Mouse (Mus musculus) forelimb bud, embryonic 11.5 days (tissue): ENCODE results near the gene D630039A03Rik.

ENCODE experiments used
- DNase-seq: peaks from one replicate; pipeline ENCODE4 v3.0.0-alpha.2; 2012; ENCODE audit warnings: low read depth, low spot score

Gene D630039A03Rik

DNA sequence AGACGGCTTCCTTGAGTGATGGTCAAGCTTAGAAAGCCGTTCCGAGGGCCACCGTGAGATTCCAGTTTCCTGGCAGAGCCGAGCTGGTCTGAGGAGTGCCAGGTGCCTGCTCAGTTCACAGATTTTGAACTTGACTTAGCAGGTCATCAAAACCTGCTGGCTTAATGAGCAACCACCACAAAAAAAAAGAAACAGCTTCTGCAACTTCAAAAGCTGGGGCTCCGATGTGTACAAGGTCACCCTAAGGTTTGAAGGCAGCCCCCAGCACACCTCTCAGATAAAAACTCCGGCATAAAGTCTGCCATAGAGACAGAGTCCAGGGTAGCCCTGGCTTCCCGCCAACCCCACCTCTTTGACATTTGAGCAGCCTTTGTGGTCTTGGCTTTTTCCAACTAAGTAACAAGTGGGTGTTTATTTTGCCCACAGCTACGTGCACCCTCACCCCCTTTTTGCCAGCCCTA lies at the start of gene D630039A03Rik:
Gene D630039A03Rik, minus strand, starts transcription at position 97 of the 461 bp plus-strand sequence.
- DNase-seq = no peak

DNA sequence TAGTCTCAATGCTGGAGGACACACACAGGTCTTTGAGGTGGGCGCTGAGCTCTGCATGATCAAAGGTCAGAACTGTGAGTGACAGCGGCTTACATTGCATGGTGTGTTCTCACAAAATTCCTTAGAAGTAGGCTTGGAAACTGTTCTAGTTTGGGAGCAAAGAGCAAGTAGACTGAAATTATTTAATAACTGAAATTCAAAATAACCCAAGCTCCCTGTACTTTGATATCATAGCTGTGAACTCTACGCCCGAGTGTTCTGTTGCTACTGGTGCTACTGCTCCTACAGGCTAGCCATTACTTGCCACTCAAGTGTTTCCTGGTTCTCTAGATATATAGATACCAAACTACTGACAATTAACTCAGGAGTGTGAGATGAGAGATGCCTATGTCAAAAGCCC lies 49.4 kb upstream of the D630039A03Rik start:
- no peak for DNase-seq

GRCm38 (mm10) chr4:57964143-57964542 lies 48.0 kb upstream of the D630039A03Rik start:
- DNase-seq = no peak

DNA sequence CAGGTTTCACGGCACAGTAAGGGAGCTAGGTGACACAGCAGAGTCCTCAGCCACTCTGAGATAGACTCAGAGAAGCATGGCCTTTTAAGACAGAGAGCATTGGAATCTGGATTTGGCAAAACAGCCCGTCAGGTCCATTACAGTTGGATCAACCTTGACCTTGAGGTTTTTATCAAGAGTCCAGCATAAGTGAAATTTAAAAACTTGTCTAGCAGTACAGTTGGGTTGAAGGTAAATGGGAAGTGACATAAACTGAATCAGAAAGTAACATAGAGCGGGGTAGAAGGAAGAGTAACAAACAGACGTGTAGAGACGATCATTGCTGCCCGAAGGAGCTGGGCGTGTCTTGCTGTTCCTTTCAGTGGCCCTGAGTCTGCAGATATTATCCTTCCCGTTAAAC lies 43.0 kb upstream of the D630039A03Rik start:
- no peak for DNase-seq

DNA sequence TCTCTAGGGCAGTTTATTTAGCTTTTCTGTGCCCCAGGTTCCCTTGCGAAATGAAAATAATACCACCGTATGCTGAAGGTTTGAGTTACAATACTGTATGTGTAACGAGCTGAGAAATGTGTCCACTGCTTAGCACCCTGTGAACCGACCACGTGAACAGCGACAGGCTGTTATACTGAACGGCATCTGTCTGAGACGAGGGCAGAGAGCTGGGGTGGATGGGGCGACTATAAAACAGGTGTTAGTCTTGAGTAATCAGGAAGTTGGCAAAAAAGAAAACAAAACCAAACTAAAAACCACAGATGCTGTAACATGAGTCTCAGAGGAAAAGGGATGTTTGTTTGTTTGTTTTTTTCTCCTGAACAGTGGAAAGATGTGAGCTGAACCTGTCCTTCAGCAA lies 42.0 kb upstream of the D630039A03Rik start:
- no peak for DNase-seq

- DNase-seq = no peak
Measured at GRCm38 (mm10) chr4:57957200-57958085, 41.3 kb upstream of the D630039A03Rik start.

GRCm38 (mm10) chr4:57956029-57956960 lies 40.2 kb upstream of the D630039A03Rik start, which contains the start of gene Txn1:
Gene Txn1 (minus strand): TSS chr4:57956411.
- DNase-seq = peak; percentile 97

DNA sequence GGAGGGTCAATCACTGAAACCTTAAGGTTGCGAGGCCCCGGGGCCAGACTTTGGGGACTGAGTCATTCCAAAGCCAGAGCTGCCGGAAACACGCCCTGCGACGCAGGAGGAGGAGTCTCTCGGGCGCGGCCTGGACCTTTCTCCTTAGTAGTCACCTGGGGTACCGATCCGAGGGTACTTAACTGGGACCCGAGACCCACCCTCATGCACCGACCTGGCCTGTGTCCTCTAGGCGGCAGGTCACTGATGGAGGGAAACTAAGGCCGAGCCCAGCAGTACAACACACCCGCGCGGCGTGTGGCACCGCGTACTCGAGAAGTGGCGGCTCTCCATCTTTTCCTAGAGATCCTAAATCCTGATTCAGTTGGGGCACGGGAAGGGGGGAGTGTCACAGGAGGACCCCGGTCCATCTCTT lies 39.5 kb upstream of the D630039A03Rik start:
- DNase-seq = peak; percentile 59

DNA sequence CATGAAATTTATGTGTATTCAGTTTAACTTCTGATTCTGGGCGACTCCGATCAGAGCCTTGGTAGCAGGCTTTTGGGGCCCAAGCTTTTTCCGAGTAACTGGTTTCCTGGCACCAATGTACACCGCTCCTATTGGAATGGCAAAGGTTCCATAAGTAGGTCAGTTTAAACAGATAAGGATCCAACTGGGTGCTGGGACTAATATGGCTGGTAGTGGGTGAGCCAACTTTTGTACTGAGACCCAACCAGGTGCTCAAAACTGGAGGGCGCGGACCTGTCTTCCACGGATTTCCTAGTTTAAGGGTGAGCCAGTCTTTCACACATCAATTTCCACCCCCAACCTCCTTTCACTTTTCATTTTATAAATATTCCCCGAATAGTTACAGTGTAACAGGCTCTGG lies 38.9 kb upstream of the D630039A03Rik start:
- no peak for DNase-seq

DNA sequence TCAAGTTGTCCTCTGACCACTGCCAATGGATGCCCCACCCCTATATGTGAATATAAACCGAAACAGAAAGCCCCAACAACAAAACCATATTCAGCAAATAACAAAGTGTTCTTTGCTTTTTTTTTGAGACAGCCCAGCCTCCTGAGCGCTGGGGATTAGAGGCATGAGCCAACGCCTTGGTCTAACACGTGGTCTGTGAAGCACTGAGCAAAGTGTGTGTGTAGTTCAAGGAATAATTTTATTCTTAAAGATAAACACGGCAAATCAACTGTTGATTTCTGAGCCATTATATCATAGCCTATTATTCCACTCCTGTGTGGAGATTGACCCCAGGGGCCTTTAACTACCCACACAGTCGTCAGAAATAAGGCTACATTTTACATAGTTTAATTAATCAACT lies 38.5 kb upstream of the D630039A03Rik start:
- DNase-seq = no peak

GRCm38 (mm10) chr4:57953796-57954195 lies 37.7 kb upstream of the D630039A03Rik start:
- DNase-seq = no peak

DNA sequence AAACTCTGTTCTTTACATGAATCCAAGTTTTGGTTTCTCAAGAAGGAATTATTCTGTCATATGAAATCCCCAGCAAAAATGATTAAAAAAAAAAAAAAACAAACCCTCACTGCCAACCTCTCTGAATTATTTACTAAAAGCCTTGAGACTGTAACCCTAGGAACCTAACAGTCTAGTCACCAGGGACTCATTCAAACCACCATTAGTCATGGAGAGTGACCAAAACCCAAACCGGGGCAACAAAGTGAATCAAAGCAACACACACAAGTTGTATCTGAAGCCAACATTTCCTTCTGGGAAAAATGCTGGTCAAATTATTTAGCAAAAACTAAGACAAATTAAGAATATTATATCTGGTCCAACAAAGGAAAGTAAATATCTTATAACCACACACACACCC lies 36.8 kb upstream of the D630039A03Rik start:
- DNase-seq = no peak

- DNase-seq = no peak
Measured at GRCm38 (mm10) chr4:57952416-57952815, 36.3 kb upstream of the D630039A03Rik start.

DNA sequence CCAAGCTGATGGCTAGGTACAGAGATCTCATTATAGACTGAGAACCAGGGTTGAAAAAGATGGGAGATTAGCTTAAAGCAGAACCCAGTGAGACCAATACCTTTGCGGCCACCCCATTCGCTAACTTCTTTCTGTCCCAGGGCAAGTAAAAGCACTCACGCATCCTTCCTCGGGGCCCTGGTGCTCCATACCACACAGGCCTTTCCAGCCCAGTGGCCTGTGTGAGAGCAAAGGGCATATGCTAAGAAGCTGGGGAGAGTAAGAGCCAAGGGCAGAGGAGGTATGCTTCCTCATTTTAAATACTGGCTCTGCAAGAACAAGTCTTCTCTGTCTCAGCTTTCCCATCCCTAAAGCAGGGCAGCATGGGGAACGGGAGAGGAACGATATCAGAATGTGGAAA lies 33.8 kb upstream of the D630039A03Rik start:
- DNase-seq = no peak

- DNase-seq = no peak
Measured at GRCm38 (mm10) chr4:57947476-57947875, 31.4 kb upstream of the D630039A03Rik start.

DNA sequence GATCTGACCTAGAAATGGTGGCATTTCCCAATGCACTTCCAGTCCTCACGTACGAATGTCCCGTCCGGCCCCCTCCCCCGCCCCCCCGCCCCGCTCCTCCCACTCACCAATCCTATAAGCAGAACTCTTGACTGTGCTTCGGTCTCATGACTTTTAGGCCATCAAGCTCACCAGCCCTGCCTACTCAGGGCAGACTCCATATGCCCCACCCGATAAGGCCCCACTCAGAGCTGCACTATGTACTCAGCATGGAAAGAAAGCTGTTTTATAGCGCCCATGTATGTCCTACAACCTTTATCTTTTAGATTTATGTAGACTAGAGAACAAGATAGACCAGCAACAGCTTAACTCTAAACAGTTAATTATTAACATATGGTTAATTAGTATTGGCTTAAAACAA lies 30.9 kb upstream of the D630039A03Rik start:
- no peak for DNase-seq

DNA sequence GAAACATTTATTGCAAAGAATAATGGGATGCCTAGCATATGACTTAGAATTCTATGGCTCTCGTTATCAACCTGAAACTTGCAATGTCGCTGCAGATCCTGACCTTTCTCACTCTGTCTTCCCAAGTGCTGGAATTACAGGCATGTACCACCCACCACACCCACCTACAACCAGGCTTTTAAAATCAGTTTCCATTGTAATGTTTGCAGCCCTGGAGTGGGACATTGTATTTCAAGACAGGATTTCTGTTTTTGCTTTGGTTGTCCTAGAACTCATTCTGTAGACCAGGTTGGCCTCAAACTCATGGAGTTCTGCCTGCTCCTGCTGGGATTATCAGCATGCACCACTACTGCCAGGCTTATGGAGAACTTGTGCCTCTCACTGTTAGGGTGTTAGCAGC lies 26.8 kb upstream of the D630039A03Rik start:
- DNase-seq = no peak

DNA sequence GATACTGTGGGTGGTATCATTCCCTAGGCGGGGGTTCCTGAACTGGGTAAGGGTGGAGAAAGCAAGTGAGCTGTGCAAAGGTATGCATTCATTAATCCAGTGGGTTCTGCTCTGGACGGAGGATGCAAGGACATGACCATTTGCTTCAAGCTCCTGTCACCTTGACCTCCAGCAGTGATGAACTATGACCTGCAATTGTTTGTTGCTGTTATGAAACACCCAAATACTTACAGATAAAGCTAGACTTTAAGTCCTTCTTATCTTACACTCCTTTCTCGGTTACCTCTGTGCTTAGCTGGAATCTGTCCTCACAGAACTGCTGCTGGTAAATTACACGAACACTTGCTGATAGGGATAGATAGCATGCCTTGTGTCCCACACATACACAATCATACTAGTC lies 24.5 kb upstream of the D630039A03Rik start:
- no peak for DNase-seq

- no peak for DNase-seq
Measured at GRCm38 (mm10) chr4:57937292-57937691, 21.2 kb upstream of the D630039A03Rik start.

DNA sequence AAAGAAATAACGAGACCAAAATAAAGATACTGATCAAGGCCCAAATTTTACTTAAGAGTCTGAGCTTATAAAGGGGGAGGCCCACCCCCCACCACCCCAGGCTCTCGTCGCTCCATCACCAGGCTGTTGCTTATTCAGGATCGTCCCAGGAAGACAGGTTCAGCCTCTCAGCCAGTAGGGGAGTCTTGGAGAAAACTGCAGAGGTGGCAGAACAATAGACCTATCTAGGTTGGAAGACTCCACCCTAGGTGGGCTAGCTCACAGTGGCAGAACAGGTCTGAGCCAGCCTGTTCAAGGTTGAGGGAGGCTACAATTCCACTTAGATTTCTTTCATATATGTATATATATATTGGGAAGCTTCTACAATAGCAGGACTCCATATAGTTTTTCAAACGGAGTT lies 18.1 kb upstream of the D630039A03Rik start:
- DNase-seq = no peak

DNA sequence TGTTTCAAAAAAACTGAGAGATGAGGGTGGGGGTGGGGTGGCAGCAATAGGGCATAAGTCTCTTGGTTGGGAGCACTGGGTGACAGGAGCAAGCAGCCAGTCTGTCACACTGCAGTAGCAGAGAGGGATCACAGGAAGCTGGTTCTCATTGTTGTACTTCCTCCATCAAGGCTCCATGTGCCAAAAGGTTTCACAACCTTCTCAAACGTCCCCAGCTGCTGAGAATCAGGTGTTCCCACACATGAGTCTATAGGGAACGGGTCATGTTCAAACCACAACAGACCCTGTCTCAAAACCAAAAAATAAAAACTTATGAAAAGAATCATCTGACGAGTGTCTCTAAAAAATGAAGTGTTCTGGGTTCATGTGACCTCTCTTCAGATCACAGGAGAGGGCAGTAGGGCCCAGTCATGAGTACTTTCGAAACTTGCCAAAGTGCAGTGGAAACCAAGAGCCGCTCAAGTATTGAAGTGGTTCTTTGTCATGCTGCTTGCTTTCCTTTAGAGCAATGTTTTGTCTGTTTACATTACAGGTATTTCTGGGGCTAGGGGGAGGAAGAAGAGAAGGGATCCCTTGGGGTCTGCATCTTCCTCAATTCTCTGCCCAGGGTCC lies 14.6 kb upstream of the D630039A03Rik start:
- no peak for DNase-seq
